Mouse (Mus musculus) kidney, adult 2 months (tissue): ENCODE measurements around the gene Scd2.

ENCODE experiments used
- CTCF ChIP-seq: fragments of 200-500 bp; conservative IDR thresholded peaks from 2 replicates; pipeline ENCODE4 v1.5.1; 2011; ENCODE audit warnings: low read depth, mild to moderate bottlenecking, control low read depth, low read length, moderate library complexity, mixed read lengths; ENCODE audit not compliant: insufficient read depth, insufficient read length
- POLR2A ChIP-seq: fragments of 200-500 bp; IDR thresholded peaks from one replicate; pipeline ENCODE4 v1.6.1; 2011; ENCODE audit warnings: low read depth, low read length, control low read depth

DNA sequence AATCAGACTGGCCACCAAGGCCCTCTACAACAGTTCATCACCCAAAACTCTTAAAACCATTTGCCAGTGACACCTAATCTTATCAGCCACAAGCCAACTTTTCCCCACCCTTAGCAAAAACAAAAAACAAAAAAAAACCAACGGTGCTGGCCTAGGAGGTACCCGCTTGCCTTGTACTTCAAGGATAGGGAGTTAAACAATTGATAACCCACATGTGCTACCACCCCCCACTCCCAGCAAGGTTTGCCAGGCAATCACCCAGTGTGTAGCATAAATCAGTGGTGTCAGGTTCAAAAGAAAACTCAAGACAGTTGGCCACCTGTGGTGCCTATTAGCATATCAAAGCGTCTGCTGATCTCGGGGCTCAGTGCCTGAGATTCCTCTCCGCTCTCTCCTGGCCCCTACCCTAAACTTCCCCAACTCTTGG, 27.6 kb upstream of the Scd2 start:
- TF ChIP-seq POLR2A = no peak
- no peak for TF ChIP-seq CTCF
